Comparison of ENCODE assay signal across 8 mouse cellular contexts in the genomic region with DNA sequence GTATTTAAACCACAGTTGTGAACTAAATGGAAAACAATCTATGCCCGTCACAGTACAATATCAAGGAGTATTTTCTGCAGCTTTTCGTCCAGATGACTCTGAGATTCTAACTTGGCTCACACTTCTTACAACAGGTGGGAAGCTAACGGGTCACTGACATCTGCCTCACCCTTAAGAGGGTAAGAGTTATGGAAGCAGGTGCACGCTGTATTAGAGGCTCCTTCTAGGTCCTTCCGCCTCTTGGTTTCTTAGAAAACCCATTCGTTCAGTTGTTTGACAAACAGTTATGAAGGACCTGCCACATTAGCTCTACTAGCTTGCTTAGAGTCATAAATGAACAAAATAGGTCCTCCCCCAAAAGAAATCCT. TPM values are rescaled to one million over a fixed set of nuclear protein-coding genes. Genes with fewer than 3 reads are reported as not detected.
DNase-seq lines count a peak whose midpoint lies in the region; ATAC-seq and TF ChIP-seq lines count a peak whose summit lies in the region.

No protein-coding gene starts in this region.

- H3K4me1 ChIP-seq in kidney, embryonic 15.5 days, result peaks cover 28% of the 10 kb centered on the region
- peaks cover 0 to 7% of the 10 kb centered on the region in 2 experiments; a peak in 1 of 4 replicates for H3K4me1 ChIP-seq in MEL (ENCODE audit: control insufficient read depth in 1 of 2, insufficient read depth in 2 of 2, low read length in 2 of 2)
- peaks cover 8% of the 10 kb centered on the region for H3K4me1 ChIP-seq in forebrain, embryonic 16.5 days (replicated peaks; ENCODE audit: control insufficient read depth, insufficient read depth, low read length)

- H3K9ac ChIP-seq in kidney, embryonic 15.5 days, result peak overlapping the region; percentile 75
- H3K9ac ChIP-seq in MEL (ENCODE audit: control insufficient read depth, low read depth, low read length, poor library complexity, severe bottlenecking), result peak overlapping the region; percentile 57
- H3K9ac ChIP-seq in forebrain, embryonic 16.5 days (replicated peaks; ENCODE audit: low read depth, low read length), result no peak overlapping the region

- H3K27ac ChIP-seq in kidney, embryonic 15.5 days, result peak overlapping the region; percentile 90; the same call in 1 of the 2 replicates
- H3K27ac ChIP-seq in MEL (ENCODE audit: control insufficient read depth, low read depth, low read length), result no peak overlapping the region
- H3K27ac ChIP-seq in forebrain, embryonic 16.5 days (ENCODE audit: low read length), result no peak overlapping the region

- ATAC-seq in kidney, embryonic 15.5 days (replicated peaks; ENCODE audit: low FRiP score), result 0 out of 2 replicates have a peak, but pooled peaks have one; percentile 3
- ATAC-seq in forebrain, embryonic 16.5 days, result no peak
- peak; percentile 28; the same call in 1 of the 2 replicates for ATAC-seq in megakaryocyte-erythroid progenitor cell, adult 5-6 weeks (replicated peaks; ENCODE audit: low FRiP score, low TSS enrichment, poor library complexity, severe bottlenecking)

- no peak for DNase-seq in kidney, adult 9 months
- DNase-seq in MEL (ENCODE audit: low read depth, low spot score), result no peak
- DNase-seq in adrenal gland, adult 8-10 months, result no peak
- no peak for DNase-seq in gastrocnemius, adult 18-20 months (ENCODE audit: low spot score)
- no peak for DNase-seq in layer of hippocampus, adult 11-12 months (ENCODE audit: low spot score)

- TF ChIP-seq POLR2A in MEL (IDR thresholded peaks at IDR 0.05; ENCODE audit: control insufficient read depth in 1 of 2, insufficient read depth in 1 of 2, low read depth in 1 of 2, low read length in 2 of 2, poor library complexity in 1 of 2), result no peak

- 50% methylated on average over 6 of the region's 6 CpGs for WGBS in kidney, embryonic 15.5 days
- 57% methylated on average over 6 of the region's 6 CpGs for WGBS in forebrain, embryonic 16.5 days

- TF ChIP-seq CTCF in MEL (IDR thresholded peaks at IDR 0.05 in 2 of 3, conservative IDR thresholded peaks at IDR 0.05 in 1 of 3; ENCODE audit: control insufficient read depth in 1 of 3, insufficient read depth in 1 of 3, low read depth in 2 of 3, low read length in 3 of 3, poor library complexity in 1 of 3, severe bottlenecking in 1 of 3), result no peak

- no peaks in the 10 kb centered on the region for H3K27me3 ChIP-seq in kidney, embryonic 15.5 days
- H3K27me3 ChIP-seq in MEL (ENCODE audit: control insufficient read depth in 1 of 2, insufficient read depth in 2 of 2, low read length in 2 of 2), result no peaks in the 10 kb centered on the region
- H3K27me3 ChIP-seq in forebrain, embryonic 16.5 days (replicated peaks; ENCODE audit: control insufficient read depth, insufficient read depth, low read length), result no peaks in the 10 kb centered on the region

- TF ChIP-seq RAD21 in MEL (IDR thresholded peaks at IDR 0.05; ENCODE audit: low read depth, low read length), result no peak

- H3K4me2 ChIP-seq in kidney, embryonic 15.5 days, result peak overlapping the region; percentile 77
- peak overlapping the region; percentile 76 for H3K4me2 ChIP-seq in forebrain, embryonic 16.5 days (ENCODE audit: low read length)

- H3K36me3 ChIP-seq in kidney, embryonic 15.5 days, result no peaks in the 10 kb centered on the region
- H3K36me3 ChIP-seq in MEL (ENCODE audit: control insufficient read depth in 1 of 2, insufficient read depth in 2 of 2, low read length in 2 of 2), result peaks cover 0 to 15% of the 10 kb centered on the region in 2 experiments; a peak in 2 of 4 replicates
- H3K36me3 ChIP-seq in forebrain, embryonic 16.5 days (ENCODE audit: control insufficient read depth, insufficient read depth), result no peaks in the 10 kb centered on the region

- no peak for TF ChIP-seq EP300 in MEL (IDR thresholded peaks at IDR 0.05; ENCODE audit: low read depth in 1 of 2, low read length in 2 of 2)

- H3K79me2 ChIP-seq in MEL (ENCODE audit: control insufficient read depth, insufficient read depth, low read length, poor library complexity), result peaks cover 3% of the 10 kb centered on the region; the same call in 1 of the 2 replicates

- no peaks in the 10 kb centered on the region for H3K9me3 ChIP-seq in kidney, embryonic 15.5 days (replicated peaks)
- no peaks in the 10 kb centered on the region for H3K9me3 ChIP-seq in MEL (replicated peaks; ENCODE audit: insufficient read depth, low read length)
- H3K9me3 ChIP-seq in forebrain, embryonic 16.5 days (ENCODE audit: control insufficient read depth, low read length), result no peaks in the 10 kb centered on the region

- H3K4me3 ChIP-seq in kidney, embryonic 15.5 days (replicated peaks), result peak overlapping the region; percentile 76
- peak overlapping the region; percentile 60 to 98 for H3K4me3 ChIP-seq in MEL (ENCODE audit: control insufficient read depth in 1 of 2, insufficient read depth in 1 of 2, low read depth in 2 of 2, low read length in 2 of 2)
- H3K4me3 ChIP-seq in forebrain, embryonic 16.5 days (replicated peaks; ENCODE audit: low read length), result peak overlapping the region; percentile 68

TF ChIP-seq in MEL, 35 proteins besides CTCF, POLR2A, EP300 and RAD21:
- TF ChIP-seq CHD1 (IDR thresholded peaks at IDR 0.05; ENCODE audit: low read depth, low read length) (no peak), SIN3A (IDR thresholded peaks at IDR 0.05; ENCODE audit: low read length) (no peak), MAFK (IDR thresholded peaks at IDR 0.05; ENCODE audit: borderline replicate concordance, low read depth, low read length) (no peak), ZMIZ1 (IDR thresholded peaks at IDR 0.05; ENCODE audit: low read depth, low read length) (no peak), TAL1 (IDR thresholded peaks at IDR 0.05; ENCODE audit: low read length) (no peak), ZC3H11A (IDR thresholded peaks at IDR 0.05; ENCODE audit: low read depth, low read length) (no peak), GABPA (IDR thresholded peaks at IDR 0.05; ENCODE audit: low read depth, low read length) (no peak), JUND (IDR thresholded peaks at IDR 0.05; ENCODE audit: low read depth, low read length) (no peak), RCOR1 (IDR thresholded peaks at IDR 0.05; ENCODE audit: low read depth, low read length) (no peak), POLR2AphosphoS5 (IDR thresholded peaks at IDR 0.05; ENCODE audit: borderline replicate concordance, low read depth, low read length) (no peak), SMC3 (IDR thresholded peaks at IDR 0.05; ENCODE audit: low read depth, low read length) (no peak), KAT2A (conservative IDR thresholded peaks at IDR 0.05; ENCODE audit: low read depth, low read length) (no peak), CHD2 (IDR thresholded peaks at IDR 0.05; ENCODE audit: low read length) (no peak), ZNF384 (IDR thresholded peaks at IDR 0.05; ENCODE audit: low read depth, low read length) (no peak), MYB (IDR thresholded peaks at IDR 0.05; ENCODE audit: low read depth, low read length) (no peak), USF1 (IDR thresholded peaks at IDR 0.05; ENCODE audit: low read depth, low read length) (no peak), POLR2AphosphoS2 (IDR thresholded peaks at IDR 0.05; ENCODE audit: low read length) (no peak), MXI1 (IDR thresholded peaks at IDR 0.05; ENCODE audit: low read depth, low read length) (no peak), MYC (IDR thresholded peaks at IDR 0.05; ENCODE audit: low read depth, low read length) (no peak), ZKSCAN1 (IDR thresholded peaks at IDR 0.05; ENCODE audit: low read depth, low read length) (no peak)

RNA-seq across cellular contexts. Expression of a gene that starts 0.7 kb away (rescaled TPM):
- 9.0 and 9.5 TPM in 2 replicates for polyA plus RNA-seq in kidney, embryonic 15.5 days (2015; fragmentation: Nextera tagmentation; extraction: Ambion mirVana)
- 3.8 and 3.9 TPM in 2 replicates for total RNA-seq in MEL (2012; rRNA removed)
- 1 to 10 TPM in 1 of 2 experiments, not detected in 1; 4.1 TPM for polyA plus RNA-seq in MEL (2012; ENCODE audit: insufficient read depth in 1 of 2, insufficient read length in 2 of 2, low read depth in 1 of 2, low replicate concordance in 2 of 2, missing spikeins in 1 of 2)
- 36.5 and 39.8 TPM in 2 replicates for polyA plus RNA-seq in forebrain, embryonic 16.5 days (2015; fragmentation: Nextera tagmentation; extraction: Ambion mirVana)
- total RNA-seq in megakaryocyte-erythroid progenitor cell, adult 5-6 weeks (2014; fragmentation: Nextera tagmentation), result 5.7 and 14.5 TPM in 2 replicates
- total RNA-seq in megakaryocyte-erythroid progenitor cell, adult 5-6 weeks (2017), result 10.0 and 10.3 TPM in 2 replicates
- total RNA-seq in adrenal gland, adult 8-10 months (2022), result 10 to 100 TPM; 11.4 to 20.1 (median 14.3) TPM
- 1 to 10 TPM; 8.1 to 9.7 TPM for total RNA-seq in gastrocnemius, adult 18-20 months (2021)
